Mouse (Mus musculus) C2C12 (cell line): ENCODE measurements around the gene Jak1. TPM values are rescaled to one million over a fixed set of nuclear protein-coding genes. Genes with fewer than 3 reads are reported as not detected.

Experiments used
- H3K27me3 ChIP-seq: one replicate; pipeline ENCODE4 v1.6.1; 2011; ENCODE audit not compliant: control insufficient read depth, insufficient read depth, insufficient read length
- H3K36me3 ChIP-seq: one replicate; pipeline ENCODE4 v1.6.1; 2011; ENCODE audit not compliant: control insufficient read depth, insufficient read depth
- H3K4me3 ChIP-seq: one replicate; pipeline ENCODE4 v1.5.1; 2011; ENCODE audit warnings: mild to moderate bottlenecking, control low read depth; ENCODE audit not compliant: poor library complexity, insufficient read depth, severe bottlenecking
- H3K79me2 ChIP-seq: one replicate; pipeline ENCODE4 v1.6.1; 2011; ENCODE audit not compliant: control insufficient read depth, insufficient read depth
- H3K79me3 ChIP-seq: one replicate; pipeline ENCODE4 v1.6.1; 2011; ENCODE audit warnings: low read depth, control low read depth
- H3ac ChIP-seq: one replicate; pipeline ENCODE3; 2011; ENCODE audit warnings: low read depth; ENCODE audit not compliant: control insufficient read depth, insufficient read length
- CEBPB ChIP-seq: IDR thresholded peaks from one replicate; pipeline ENCODE4 v1.6.1; 2011; ENCODE audit warnings: low read depth, mild to moderate bottlenecking, control low read depth, moderate library complexity
- CTCF ChIP-seq: IDR thresholded peaks from one replicate; pipeline ENCODE4 v1.5.1; 2011; ENCODE audit not compliant: control insufficient read depth, insufficient read depth, insufficient read length
- FOSL1 ChIP-seq: IDR thresholded peaks from one replicate; pipeline ENCODE4 v1.8.0; 2011; ENCODE audit warnings: mild to moderate bottlenecking, low read length; ENCODE audit not compliant: poor library complexity, insufficient read depth, severe bottlenecking
- MAX ChIP-seq: IDR thresholded peaks from one replicate; pipeline ENCODE4 v1.6.1; 2011; ENCODE audit warnings: mild to moderate bottlenecking, control low read depth
- MYOD1 ChIP-seq: IDR thresholded peaks from one replicate; pipeline ENCODE4 v1.6.1; 2011; ENCODE audit warnings: low read depth; ENCODE audit not compliant: control insufficient read depth, insufficient read length
- MYOG ChIP-seq: IDR thresholded peaks from one replicate; pipeline ENCODE4 v1.6.1; 2011; ENCODE audit not compliant: control insufficient read depth, insufficient read length; ENCODE audit errors: extremely low read depth
- USF1 ChIP-seq: IDR thresholded peaks from one replicate; pipeline ENCODE4 v1.6.1; 2011; ENCODE audit warnings: low read depth, mild to moderate bottlenecking, control low read depth, moderate library complexity
- polyA plus RNA-seq: library from polyadenylated mRNA; unstranded; fragments of >200 nt; fragmentation: generic; extraction: Trizol; gene quantifications from one replicate; pipeline ENCODE4 v1.2.1, GENCODE M21; 2012; ENCODE audit warnings: missing spikeins

Gene Jak1
- polyA plus RNA-seq, 1 experiment: 26.1 TPM

- H3ac ChIP-seq: no peak overlapping the region
- H3K79me2 ChIP-seq: no peaks in the 10 kb centered on the region
- no peak overlapping the region for H3K4me3 ChIP-seq
- no peaks in the 10 kb centered on the region for H3K27me3 ChIP-seq
- no peaks in the 10 kb centered on the region for H3K79me3 ChIP-seq
- TF ChIP-seq MYOD1: no peak
- H3K36me3 ChIP-seq: peaks cover 48% of the 10 kb centered on the region
Observed at GRCm38 (mm10) chr4:101177796-101178195, 87.3 kb downstream of the Jak1 start.

GRCm38 (mm10) chr4:101176123-101176522 lies 89.0 kb downstream of the Jak1 start:
- Histone ChIP-seq H3K36me3 (peaks cover 41% of the 10 kb centered on the region), H3K79me3 (no peaks in the 10 kb centered on the region), H3K27me3 (no peaks in the 10 kb centered on the region), H3ac (no peak overlapping the region), H3K4me3 (no peak overlapping the region), H3K79me2 (no peaks in the 10 kb centered on the region)
- TF ChIP-seq CEBPB (no peak), USF1 (no peak), MYOG (no peak)

- H3K79me3 ChIP-seq: no peaks in the 10 kb centered on the region
- H3K4me3 ChIP-seq: no peak overlapping the region
- no peak for TF ChIP-seq CTCF
- no peak overlapping the region for H3ac ChIP-seq
- peaks cover 47% of the 10 kb centered on the region for H3K36me3 ChIP-seq
- H3K27me3 ChIP-seq: no peaks in the 10 kb centered on the region
- no peaks in the 10 kb centered on the region for H3K79me2 ChIP-seq
Observed at GRCm38 (mm10) chr4:101174916-101175625, 90.0 kb downstream of the Jak1 start.

GRCm38 (mm10) chr4:101172738-101173137 lies 92.3 kb downstream of the Jak1 start:
- no peaks in the 10 kb centered on the region for H3K79me2 ChIP-seq
- H3K27me3 ChIP-seq: no peaks in the 10 kb centered on the region
- H3K4me3 ChIP-seq: no peak overlapping the region
- TF ChIP-seq MAX: no peak
- TF ChIP-seq MYOD1: no peak
- no peak for TF ChIP-seq CTCF
- no peak for TF ChIP-seq CEBPB
- no peak for TF ChIP-seq MYOG
- TF ChIP-seq USF1: no peak
- TF ChIP-seq FOSL1: no peak
- H3K36me3 ChIP-seq: peaks cover 37% of the 10 kb centered on the region
- no peaks in the 10 kb centered on the region for H3K79me3 ChIP-seq
- H3ac ChIP-seq: no peak overlapping the region

GRCm38 (mm10) chr4:101168189-101168778 lies 96.8 kb downstream of the Jak1 start:
- H3ac ChIP-seq: no peak overlapping the region

GRCm38 (mm10) chr4:101167777-101168176 lies 97.3 kb downstream of the Jak1 start:
- TF ChIP-seq MAX: no peak
- TF ChIP-seq MYOG: no peak
- no peak for TF ChIP-seq USF1
- TF ChIP-seq FOSL1: no peak
- TF ChIP-seq CEBPB: no peak
- TF ChIP-seq CTCF: no peak
- TF ChIP-seq MYOD1: no peak
- peaks cover 20% of the 10 kb centered on the region for H3K36me3 ChIP-seq
- no peaks in the 10 kb centered on the region for H3K27me3 ChIP-seq
- no peaks in the 10 kb centered on the region for H3K79me3 ChIP-seq
- H3K79me2 ChIP-seq: no peaks in the 10 kb centered on the region
- H3ac ChIP-seq: no peak overlapping the region
- no peak overlapping the region for H3K4me3 ChIP-seq

More at GRCm38 (mm10) chr4:101168189-101168778, 96.8 kb downstream of the Jak1 start:
- TF ChIP-seq MYOD1 (no peak), CTCF (peak; percentile 51)
- no peaks in the 10 kb centered on the region for H3K79me2 ChIP-seq
- H3K4me3 ChIP-seq: no peak overlapping the region
- H3K79me3 ChIP-seq: no peaks in the 10 kb centered on the region
- peaks cover 26% of the 10 kb centered on the region for H3K36me3 ChIP-seq
- no peaks in the 10 kb centered on the region for H3K27me3 ChIP-seq
